Mouse (Mus musculus) heart, postnatal 36 days (tissue): ENCODE measurements around the gene Lrmda. TPM values are rescaled to one million over a fixed set of nuclear protein-coding genes. Genes with fewer than 3 reads are reported as not detected.

Experiments
- DNase-seq, 2 experiments: peaks; one replicate each; pipeline ENCODE4 v3.0.0; 2021 to 2022
- intact Hi-C: fragments of 180-260 bp; cut with DNase I; formaldehyde crosslinking; loops from one replicate; pipeline ENCODE4 v1.15.1; 2025
- total RNA-seq, 2 experiments: library from RNA; stranded (reverse); gene quantifications; 2 replicates each; pipeline ENCODE4 v1.2.3; 2021

The Lrmda gene
- total RNA-seq, 2 experiments from 2014 or later, result 1.1 to 1.7 TPM

GRCm38 (mm10) chr14:22679008-22679704, 659.6 kb downstream of the Lrmda start:
- intact Hi-C loops, result no loop called here
- no peak for DNase-seq

- intact Hi-C loops, result no loop called here
- no peak for DNase-seq
Measured at GRCm38 (mm10) chr14:22679705-22680643, 660.5 kb downstream of the Lrmda start.

- peak; percentile 3 to 18 for DNase-seq
- intact Hi-C loops, result no loop called here
Measured at GRCm38 (mm10) chr14:22686886-22687285, 667.4 kb downstream of the Lrmda start.

- no peak for DNase-seq
- intact Hi-C loops, result no loop called here
Measured at GRCm38 (mm10) chr14:22688399-22688798, 668.9 kb downstream of the Lrmda start.

GRCm38 (mm10) chr14:22695448-22695847, 675.9 kb downstream of the Lrmda start:
- peak in 1 of 2 experiments; percentile 2 for DNase-seq
- intact Hi-C loops, result no loop called here

GRCm38 (mm10) chr14:22695931-22696365, 676.4 kb downstream of the Lrmda start:
- no peak for DNase-seq
- intact Hi-C loops, result no loop called here

- intact Hi-C loops, result no loop called here
- no peak for DNase-seq
Measured at GRCm38 (mm10) chr14:22700236-22700635, 680.7 kb downstream of the Lrmda start.

GRCm38 (mm10) chr14:22700690-22701089, 681.2 kb downstream of the Lrmda start:
- intact Hi-C loops, result no loop called here
- DNase-seq, result no peak

- no peak for DNase-seq
- intact Hi-C loops, result no loop called here
Measured at GRCm38 (mm10) chr14:22707958-22708701, 688.6 kb downstream of the Lrmda start.

GRCm38 (mm10) chr14:22710071-22710661, 690.7 kb downstream of the Lrmda start:
- intact Hi-C loops, result no loop called here
- no peak for DNase-seq

GRCm38 (mm10) chr14:22712388-22712787, 692.9 kb downstream of the Lrmda start:
- intact Hi-C loops, result no loop called here
- DNase-seq, result no peak

- intact Hi-C loops, result no loop called here
- no peak for DNase-seq
Measured at GRCm38 (mm10) chr14:22715581-22716378, 696.3 kb downstream of the Lrmda start.

GRCm38 (mm10) chr14:22719968-22720367, 700.5 kb downstream of the Lrmda start:
- intact Hi-C loops, result no loop called here
- no peak for DNase-seq

- intact Hi-C loops, result no loop called here
- no peak for DNase-seq
Measured at GRCm38 (mm10) chr14:22721845-22722244, 702.3 kb downstream of the Lrmda start.

- intact Hi-C loops, result no loop called here
- DNase-seq, result no peak
Measured at GRCm38 (mm10) chr14:22727548-22727947, 708.0 kb downstream of the Lrmda start.

- intact Hi-C loops, result no loop called here
- no peak for DNase-seq
Measured at GRCm38 (mm10) chr14:22728611-22729223, 709.2 kb downstream of the Lrmda start.

GRCm38 (mm10) chr14:22738603-22739002, 719.1 kb downstream of the Lrmda start:
- DNase-seq, result no peak

GRCm38 (mm10) chr14:22742527-22742926, 723.0 kb downstream of the Lrmda start:
- no peak for DNase-seq
- intact Hi-C loops, result no loop called here

More at GRCm38 (mm10) chr14:22738603-22739002, 719.1 kb downstream of the Lrmda start:
- intact Hi-C loops, result no loop called here

GRCm38 (mm10) chr14:22743264-22743663, 723.8 kb downstream of the Lrmda start:
- DNase-seq, result no peak
- intact Hi-C loops, result no loop called here
